Mouse (Mus musculus): Measurements from ENCODE around the gene 9930021J03Rik. TPM values are rescaled to one million over a fixed set of nuclear protein-coding genes. Genes with fewer than 3 reads are reported as not detected.

The 9930021J03Rik gene
- polyA plus RNA-seq, 1 experiment, result 0.70 TPM

DNA sequence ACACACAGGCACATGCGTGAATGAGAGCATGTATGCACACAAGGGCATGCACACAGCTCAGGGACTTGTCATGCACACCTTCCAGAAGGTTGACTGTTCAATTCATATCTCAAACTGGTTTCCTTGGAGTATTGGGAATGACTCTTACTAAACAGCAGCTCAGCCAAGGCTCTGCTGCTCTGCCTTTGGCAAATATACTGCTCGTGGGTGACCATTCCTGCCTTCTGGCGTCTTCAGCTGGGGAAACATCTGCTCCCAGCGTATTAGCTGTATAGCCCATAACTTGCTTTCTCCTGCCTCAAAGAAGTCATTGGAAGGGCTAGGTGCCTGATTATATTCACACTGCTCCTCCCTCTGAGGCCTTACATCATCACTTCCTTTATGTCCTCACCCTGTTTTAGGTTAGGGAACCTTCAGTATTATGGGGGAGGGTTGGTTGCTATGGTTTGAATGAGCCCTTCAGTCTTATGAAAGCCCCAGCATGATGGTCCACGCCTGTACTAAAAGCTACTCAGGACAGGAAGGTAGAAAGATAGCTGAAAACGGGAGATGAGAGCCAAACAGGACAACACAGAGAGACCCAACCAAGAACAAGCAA lies 127.5 kb downstream of the 9930021J03Rik start:
- Histone ChIP-seq H3K4me3 (replicated peaks) (no peak overlapping the region), H3K9me3 (peaks cover 9% of the 10 kb centered on the region), H3K4me1 (peaks cover 10% of the 10 kb centered on the region), H3K27me3 (replicated peaks) (no peaks in the 10 kb centered on the region), H3K36me3 (replicated peaks; ENCODE audit: low read length) (no peaks in the 10 kb centered on the region)
- TF ChIP-seq GATA1 (IDR thresholded peaks at IDR 0.05; ENCODE audit: borderline replicate concordance, low read length) (no peak), FLI1 (IDR thresholded peaks at IDR 0.05; ENCODE audit: low read length) (no peak)

DNA sequence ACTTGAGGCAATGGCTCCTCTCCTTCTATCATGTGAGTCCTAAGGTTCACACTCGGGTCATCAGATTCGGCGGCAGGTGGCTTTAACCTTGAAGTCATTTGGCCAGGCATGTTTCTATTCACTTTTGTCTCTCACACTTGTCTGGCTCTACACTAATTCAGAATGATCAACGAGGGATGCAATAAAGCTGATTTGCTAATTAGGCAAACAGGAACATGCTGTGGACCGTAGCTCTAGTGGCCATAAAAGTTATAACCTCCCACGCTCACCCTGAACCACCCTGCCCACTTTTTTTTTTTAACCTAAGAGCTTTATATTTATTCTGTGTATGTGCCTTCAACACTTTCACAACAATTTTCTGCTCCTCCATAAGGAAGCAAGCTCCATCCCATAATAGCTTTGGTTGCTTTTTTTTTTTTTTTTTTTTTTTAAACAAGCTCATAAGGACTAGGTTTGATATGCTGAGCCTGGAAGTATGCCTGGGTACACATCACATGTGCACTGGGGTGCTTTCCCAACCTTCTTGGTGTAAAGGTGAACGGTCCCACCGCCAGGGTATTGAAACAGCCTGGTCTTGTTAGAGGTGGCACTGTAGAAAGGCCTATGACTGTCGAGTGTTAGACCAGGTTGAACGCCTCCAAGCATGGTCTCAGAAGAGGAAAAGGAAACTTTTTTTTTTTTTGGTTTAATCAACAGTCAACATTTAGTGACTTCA lies 129.2 kb downstream of the 9930021J03Rik start:
- H3K9me3 ChIP-seq, result no peaks in the 10 kb centered on the region
- no peaks in the 10 kb centered on the region for H3K36me3 ChIP-seq (replicated peaks; ENCODE audit: low read length)
- peaks cover 10% of the 10 kb centered on the region for H3K4me1 ChIP-seq
- TF ChIP-seq GATA1 (IDR thresholded peaks at IDR 0.05; ENCODE audit: borderline replicate concordance, low read length), result no peak
- no peak overlapping the region for H3K4me3 ChIP-seq (replicated peaks)
- H3K27me3 ChIP-seq (replicated peaks), result no peaks in the 10 kb centered on the region

DNA sequence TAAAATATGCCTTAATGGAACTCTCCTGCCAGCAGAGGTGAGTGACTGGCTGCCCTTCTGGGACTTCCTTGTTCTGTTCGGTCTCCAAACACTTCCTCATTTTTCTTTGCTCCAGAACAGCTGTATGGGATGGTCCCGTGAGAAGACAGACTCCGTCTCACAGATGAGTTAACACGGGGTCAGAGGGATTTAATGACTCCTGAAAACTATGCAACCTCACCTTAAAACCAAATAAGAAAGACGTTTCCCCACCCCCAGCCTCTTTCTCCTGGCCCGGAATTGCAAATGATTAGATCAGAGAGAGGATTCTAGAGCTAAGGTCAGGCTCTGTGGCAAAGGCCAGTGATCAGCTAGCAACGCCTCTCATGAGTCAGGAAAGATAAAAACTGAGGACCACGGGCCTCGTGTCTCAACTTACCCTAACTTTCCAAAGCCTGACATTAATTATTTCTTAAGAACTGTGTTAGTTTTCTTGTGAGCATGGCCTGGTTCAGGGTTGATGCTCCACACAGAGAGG lies 130.2 kb downstream of the 9930021J03Rik start:
- Histone ChIP-seq H3K36me3 (replicated peaks; ENCODE audit: low read length) (no peaks in the 10 kb centered on the region), H3K27me3 (replicated peaks) (no peaks in the 10 kb centered on the region), H3K9me3 (no peaks in the 10 kb centered on the region), H3K4me3 (replicated peaks) (no peak overlapping the region), H3K4me1 (peaks cover 10% of the 10 kb centered on the region)
- TF ChIP-seq FLI1 (IDR thresholded peaks at IDR 0.05; ENCODE audit: low read length) (no peak), GATA1 (IDR thresholded peaks at IDR 0.05; ENCODE audit: borderline replicate concordance, low read length) (no peak)

DNA sequence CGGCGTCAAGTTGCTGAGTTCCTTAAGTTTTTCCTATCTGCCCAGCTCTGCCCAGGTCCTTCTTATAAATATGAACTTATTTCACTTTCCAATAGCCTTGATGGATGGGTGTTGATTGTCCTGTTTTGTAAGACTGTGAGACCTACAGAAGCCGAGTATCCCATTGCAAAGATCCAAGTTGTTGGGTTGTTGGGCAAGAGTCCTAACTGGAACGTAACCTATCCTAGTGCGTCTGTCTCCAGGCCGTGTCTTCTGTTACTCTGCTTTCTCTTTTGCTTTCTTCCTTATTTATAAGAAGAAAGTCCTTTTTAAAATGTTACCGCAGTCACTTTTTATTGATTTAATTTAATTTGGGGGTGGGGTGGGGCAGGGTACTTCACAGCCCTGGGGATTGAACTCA lies 130.8 kb downstream of the 9930021J03Rik start:
- H3K4me1 ChIP-seq, result peaks cover 7% of the 10 kb centered on the region
- TF ChIP-seq GATA1 (IDR thresholded peaks at IDR 0.05; ENCODE audit: borderline replicate concordance, low read length), result no peak
- TF ChIP-seq FLI1 (IDR thresholded peaks at IDR 0.05; ENCODE audit: low read length), result no peak
- no peaks in the 10 kb centered on the region for H3K9me3 ChIP-seq
- no peak overlapping the region for H3K4me3 ChIP-seq (replicated peaks)
- no peaks in the 10 kb centered on the region for H3K27me3 ChIP-seq (replicated peaks)
- no peaks in the 10 kb centered on the region for H3K36me3 ChIP-seq (replicated peaks; ENCODE audit: low read length)

DNA sequence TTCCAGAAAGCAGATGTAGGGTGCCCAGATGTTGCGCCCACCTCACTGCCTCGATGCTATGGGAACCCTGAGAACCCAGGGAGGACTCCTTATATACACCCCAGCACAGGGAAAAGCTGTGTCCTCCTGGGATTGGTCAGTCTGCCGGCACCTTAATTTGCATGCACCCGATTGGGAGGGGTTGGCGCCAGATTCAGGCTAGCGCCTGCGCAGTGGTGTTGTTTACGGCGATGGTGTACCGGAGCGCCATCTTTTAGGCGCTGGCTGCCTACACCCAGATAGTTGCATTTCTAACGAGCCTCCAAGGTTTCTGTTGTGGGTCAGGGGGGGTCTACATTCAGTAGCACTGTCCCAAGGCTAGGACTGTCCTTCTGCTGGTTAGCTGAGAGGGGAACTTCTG lies 133.1 kb downstream of the 9930021J03Rik start:
- no peaks in the 10 kb centered on the region for H3K36me3 ChIP-seq (replicated peaks; ENCODE audit: low read length)
- H3K9me3 ChIP-seq, result no peaks in the 10 kb centered on the region

DNA sequence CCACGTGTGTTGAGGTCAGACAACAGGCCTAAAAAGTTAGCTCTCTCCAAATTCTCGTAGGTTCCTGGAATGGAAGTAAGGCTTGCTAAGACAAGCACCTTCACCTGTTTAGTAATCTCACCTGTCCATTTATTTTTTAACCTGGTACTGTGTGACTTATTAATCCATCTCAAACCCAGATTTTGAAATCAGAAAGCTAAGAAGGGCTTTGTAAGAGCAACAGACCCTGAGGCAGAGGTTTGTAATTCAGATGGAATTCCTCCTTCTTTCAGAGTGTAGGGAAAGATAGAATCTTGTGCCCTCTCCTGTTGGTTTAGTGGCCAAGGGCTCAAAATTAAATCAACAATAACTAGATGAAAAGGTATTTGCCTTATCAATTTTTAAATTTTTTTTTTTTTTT lies 134.6 kb downstream of the 9930021J03Rik start:
- no peaks in the 10 kb centered on the region for H3K36me3 ChIP-seq (replicated peaks; ENCODE audit: low read length)
- TF ChIP-seq FLI1 (IDR thresholded peaks at IDR 0.05; ENCODE audit: low read length) (no peak), GATA1 (IDR thresholded peaks at IDR 0.05; ENCODE audit: borderline replicate concordance, low read length) (no peak)
- H3K9me3 ChIP-seq, result no peaks in the 10 kb centered on the region
- peaks cover 20% of the 10 kb centered on the region for H3K4me1 ChIP-seq
- H3K4me3 ChIP-seq (replicated peaks), result no peak overlapping the region
- H3K27me3 ChIP-seq (replicated peaks), result peaks cover 4% of the 10 kb centered on the region

More for the DNA sequence above, 133.1 kb downstream of the 9930021J03Rik start:
- TF ChIP-seq FLI1 (IDR thresholded peaks at IDR 0.05; ENCODE audit: low read length) (no peak), GATA1 (IDR thresholded peaks at IDR 0.05; ENCODE audit: borderline replicate concordance, low read length) (no peak)
- peaks cover 4% of the 10 kb centered on the region for H3K27me3 ChIP-seq (replicated peaks)
- no peak overlapping the region for H3K4me3 ChIP-seq (replicated peaks)
- peaks cover 10% of the 10 kb centered on the region for H3K4me1 ChIP-seq

DNA sequence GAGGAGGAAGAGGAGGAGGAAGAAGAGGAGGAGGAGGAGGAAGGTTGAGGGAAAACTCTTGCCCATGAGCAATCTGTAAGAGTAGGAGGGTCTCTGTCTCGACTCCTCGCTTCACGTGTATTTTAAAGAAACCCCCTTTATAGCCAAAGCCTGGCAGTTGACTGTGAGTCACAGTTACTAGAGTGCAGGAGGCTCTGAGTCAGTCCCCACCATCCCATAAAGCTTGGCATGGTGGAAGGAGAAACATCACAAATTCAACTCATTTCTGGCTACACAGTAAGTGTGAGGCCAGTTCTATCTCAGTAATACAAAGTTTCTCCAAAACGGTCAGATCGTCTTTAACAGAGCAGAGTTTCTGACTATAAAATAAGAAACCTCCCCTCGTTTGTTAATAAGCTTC lies 135.5 kb downstream of the 9930021J03Rik start:
- peaks cover 17% of the 10 kb centered on the region for H3K4me1 ChIP-seq
- no peak overlapping the region for H3K4me3 ChIP-seq (replicated peaks)
- H3K9me3 ChIP-seq, result no peaks in the 10 kb centered on the region
- TF ChIP-seq GATA1 (IDR thresholded peaks at IDR 0.05; ENCODE audit: borderline replicate concordance, low read length), result no peak
- no peak for TF ChIP-seq FLI1 (IDR thresholded peaks at IDR 0.05; ENCODE audit: low read length)
- H3K36me3 ChIP-seq (replicated peaks; ENCODE audit: low read length), result no peaks in the 10 kb centered on the region
- peaks cover 7% of the 10 kb centered on the region for H3K27me3 ChIP-seq (replicated peaks)

DNA sequence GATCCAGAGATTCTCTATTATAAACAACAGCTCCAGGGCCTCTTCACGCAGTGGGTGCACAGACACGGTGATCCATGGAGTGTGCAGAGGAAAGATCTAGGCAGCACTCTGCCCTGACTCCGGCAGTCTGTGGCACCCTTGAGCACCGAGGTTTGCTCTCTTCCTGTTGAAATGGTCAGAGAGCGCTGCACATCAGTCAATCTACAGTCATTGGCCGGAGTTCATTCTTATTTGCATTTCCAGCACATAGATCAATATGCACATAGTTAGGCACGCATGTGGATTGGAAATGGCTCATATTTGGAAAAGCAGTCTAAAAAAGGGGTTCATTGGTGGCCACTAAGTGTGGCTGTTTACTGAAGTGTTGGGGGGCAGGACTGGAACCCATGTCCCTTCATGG lies 137.7 kb downstream of the 9930021J03Rik start:
- peaks cover 17% of the 10 kb centered on the region for H3K4me1 ChIP-seq
- H3K27me3 ChIP-seq (replicated peaks), result peaks cover 14% of the 10 kb centered on the region
- H3K36me3 ChIP-seq (replicated peaks; ENCODE audit: low read length), result no peaks in the 10 kb centered on the region
- TF ChIP-seq GATA1 (IDR thresholded peaks at IDR 0.05; ENCODE audit: borderline replicate concordance, low read length), result no peak
- no peak for TF ChIP-seq FLI1 (IDR thresholded peaks at IDR 0.05; ENCODE audit: low read length)
- no peaks in the 10 kb centered on the region for H3K9me3 ChIP-seq
- peak overlapping the region; percentile 53 for H3K4me3 ChIP-seq (replicated peaks)

DNA sequence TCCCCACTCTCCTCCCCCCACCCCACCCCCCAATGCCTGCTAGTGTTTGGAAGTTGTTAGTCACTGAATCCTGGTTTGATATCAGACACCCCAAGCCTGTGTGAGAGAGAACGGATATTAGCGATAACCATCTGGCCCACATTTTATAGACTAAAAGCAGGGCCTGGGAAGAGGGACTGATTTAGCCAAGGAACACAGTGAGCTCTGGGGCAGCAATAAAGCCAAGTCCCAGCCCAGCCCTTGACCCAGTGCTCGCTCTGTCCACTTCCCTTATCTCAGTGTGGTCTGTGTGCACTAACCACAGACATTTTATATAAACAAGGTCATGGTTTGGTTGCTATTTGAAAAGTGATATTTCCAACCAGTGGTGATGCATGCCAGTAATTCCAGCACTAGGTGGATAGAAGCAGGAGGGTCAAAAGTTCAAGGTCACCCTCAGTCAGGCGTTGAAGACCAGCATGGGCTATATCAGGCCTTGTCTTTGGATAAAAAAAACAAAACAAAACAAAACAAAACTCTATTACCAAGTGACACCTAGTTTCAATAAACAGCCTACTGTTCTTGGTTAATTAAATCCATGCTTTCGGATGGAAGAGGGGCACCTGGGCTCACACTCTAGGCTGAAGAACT lies 138.7 kb downstream of the 9930021J03Rik start:
- Histone ChIP-seq H3K27me3 (replicated peaks) (peaks cover 16% of the 10 kb centered on the region), H3K9me3 (no peaks in the 10 kb centered on the region), H3K36me3 (replicated peaks; ENCODE audit: low read length) (no peaks in the 10 kb centered on the region), H3K4me3 (replicated peaks) (no peak overlapping the region), H3K4me1 (peaks cover 17% of the 10 kb centered on the region)
- TF ChIP-seq GATA1 (IDR thresholded peaks at IDR 0.05; ENCODE audit: borderline replicate concordance, low read length), result no peak
- no peak for TF ChIP-seq FLI1 (IDR thresholded peaks at IDR 0.05; ENCODE audit: low read length)

DNA sequence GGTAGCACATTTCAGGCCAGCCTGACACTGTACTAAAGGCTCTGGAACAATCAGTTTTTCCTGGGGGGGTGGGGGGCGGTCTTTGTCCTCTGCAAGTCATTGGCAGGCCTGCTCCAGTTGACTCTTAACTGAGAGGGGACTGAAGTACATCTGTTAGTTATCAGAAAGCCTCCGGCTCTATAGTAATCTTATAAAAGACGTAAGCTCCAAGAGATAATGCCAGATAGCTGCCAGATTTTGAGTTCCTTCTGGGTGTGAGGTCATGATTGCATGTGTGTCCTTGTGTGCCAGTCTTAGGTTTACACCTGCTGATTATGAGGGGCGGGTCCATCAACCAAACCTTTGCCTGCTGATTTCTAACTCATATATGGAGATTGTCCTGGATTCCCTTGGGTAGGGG lies 139.6 kb downstream of the 9930021J03Rik start:
- no peak for TF ChIP-seq FLI1 (IDR thresholded peaks at IDR 0.05; ENCODE audit: low read length)
- no peak for TF ChIP-seq GATA1 (IDR thresholded peaks at IDR 0.05; ENCODE audit: borderline replicate concordance, low read length)
- Histone ChIP-seq H3K27me3 (replicated peaks) (peaks cover 16% of the 10 kb centered on the region), H3K4me1 (peaks cover 22% of the 10 kb centered on the region), H3K9me3 (no peaks in the 10 kb centered on the region), H3K36me3 (replicated peaks; ENCODE audit: low read length) (no peaks in the 10 kb centered on the region), H3K4me3 (replicated peaks) (no peak overlapping the region)
